Mouse (Mus musculus) ES-Bruce4 (cell line): Measurements from ENCODE around the gene F2r.

Experiments used
- CTCF ChIP-seq: IDR thresholded peaks from one replicate; pipeline ENCODE4 v1.8.1; 2011; ENCODE audit warnings: low read depth, low read length
- POLR2A ChIP-seq: IDR thresholded peaks from one replicate; pipeline ENCODE4 v1.8.1; 2011; ENCODE audit warnings: low read length; ENCODE audit not compliant: insufficient read depth

GRCm38 (mm10) chr13:95643740-95644139, 25.5 kb upstream of the F2r start:
- TF ChIP-seq POLR2A (no peak), CTCF (no peak)
